Comparison of ENCODE assay signal across 25 mouse cellular contexts in the genomic region with DNA sequence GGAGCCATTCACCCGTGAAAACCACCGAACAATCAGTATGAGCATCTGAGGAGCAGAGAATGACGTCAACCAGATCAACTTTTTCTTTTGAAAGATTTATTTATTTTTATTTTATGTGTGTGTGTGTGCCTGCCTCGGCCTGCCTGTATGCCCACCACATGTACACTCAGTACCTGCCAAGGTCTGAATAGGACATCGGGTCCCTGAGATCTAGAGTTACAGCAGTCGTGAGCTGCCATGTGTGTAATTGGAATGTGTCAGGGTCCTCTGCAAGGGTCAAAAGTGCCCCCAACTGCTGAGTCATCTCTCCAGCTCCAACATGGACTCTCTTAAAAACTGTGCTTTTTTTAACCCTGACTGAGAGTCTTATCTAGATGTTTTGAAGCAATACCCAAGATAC.
"Had no signal": no experiment of that assay in that cellular context is flagged by ENCODE, and none has a peak within 500 bp of the region (broad histone marks: within the 10 kb centered on the region; RNA-seq: fewer than 3 reads in every experiment).

No protein-coding gene starts in this region.

- H3K4me3 ChIP-seq: gastrocnemius, adult 2 months; heart, embryonic 10.5 days; heart, embryonic 12.5 days; hindbrain, embryonic 10.5 days; hindbrain, embryonic 12.5 days; intestine, embryonic 15.5 days; layer of hippocampus, adult 2 months; left cerebral cortex, adult 2 months; limb, embryonic 10.5 days; limb, embryonic 12.5 days; liver, embryonic 13.5 days; liver, embryonic 15.5 days had no signal

- H3K4me1 ChIP-seq: heart, embryonic 10.5 days; heart, embryonic 12.5 days; hindbrain, embryonic 10.5 days; hindbrain, embryonic 12.5 days; intestine, embryonic 15.5 days; limb, embryonic 10.5 days; limb, embryonic 12.5 days; liver, embryonic 13.5 days; liver, embryonic 15.5 days had no signal

- H3K9me3 ChIP-seq: heart, embryonic 10.5 days; heart, embryonic 12.5 days; hindbrain, embryonic 10.5 days; hindbrain, embryonic 12.5 days; intestine, embryonic 15.5 days; limb, embryonic 10.5 days; limb, embryonic 12.5 days; liver, embryonic 13.5 days; liver, embryonic 15.5 days had no signal

- DNase-seq: gastrocnemius, adult 2 months; gastrocnemius, postnatal 10 days; gastrocnemius, postnatal 25 days; heart, adult 18-20 months; heart, postnatal 10 days; heart, postnatal 4 days; kidney, adult 2 months; kidney, postnatal 14 days; liver; liver, embryonic 13.5 days had no signal

- H3K36me3 ChIP-seq: heart, embryonic 10.5 days; heart, embryonic 12.5 days; hindbrain, embryonic 10.5 days; hindbrain, embryonic 12.5 days; intestine, embryonic 15.5 days; limb, embryonic 10.5 days; limb, embryonic 12.5 days; liver, embryonic 13.5 days; liver, embryonic 15.5 days had no signal

- H3K27me3 ChIP-seq: heart, embryonic 12.5 days; hindbrain, embryonic 12.5 days; intestine, embryonic 15.5 days; limb, embryonic 12.5 days; liver, embryonic 13.5 days; liver, embryonic 15.5 days had no signal

- H3K4me2 ChIP-seq: heart, embryonic 12.5 days; hindbrain, embryonic 12.5 days; hindbrain, embryonic 14.5 days; intestine, embryonic 15.5 days; limb, embryonic 12.5 days; liver, embryonic 11.5 days; liver, embryonic 13.5 days; liver, embryonic 15.5 days had no signal

- H3K27ac ChIP-seq: gastrocnemius, adult 2 months; heart, embryonic 10.5 days; hindbrain, embryonic 10.5 days; hindbrain, embryonic 12.5 days; hindbrain, embryonic 14.5 days; intestine, embryonic 15.5 days; layer of hippocampus, adult 2 months; left cerebral cortex, adult 2 months; limb, embryonic 10.5 days; limb, embryonic 12.5 days; liver, embryonic 13.5 days; liver, embryonic 15.5 days had no signal

- H3K9ac ChIP-seq: heart, embryonic 12.5 days; hindbrain, embryonic 12.5 days; hindbrain, embryonic 14.5 days; intestine, embryonic 15.5 days; limb, embryonic 12.5 days; liver, embryonic 13.5 days; liver, embryonic 15.5 days had no signal

- ATAC-seq: hindbrain, embryonic 16.5 days; inflammation-experienced regulatory T-cells, adult 6 months; intestine, embryonic 15.5 days; intestine, postnatal 0 days had no signal
